Mouse (Mus musculus) duodenum, adult 2 months (tissue): ENCODE data around the gene AY358078. TPM values are rescaled to one million over a fixed set of nuclear protein-coding genes. Genes with fewer than 3 reads are reported as not detected.

ENCODE experiments used
- polyA plus RNA-seq: library from polyadenylated mRNA; depleted of rRNA; stranded (reverse); fragments of >200 nt; gene quantifications from 2 replicates; pipeline ENCODE4 v1.2.3, GENCODE M21; 2012; ENCODE audit warnings: low replicate concordance; rRNA removed

AY358078 gene
- not detected in 2 replicates for polyA plus RNA-seq

DNA sequence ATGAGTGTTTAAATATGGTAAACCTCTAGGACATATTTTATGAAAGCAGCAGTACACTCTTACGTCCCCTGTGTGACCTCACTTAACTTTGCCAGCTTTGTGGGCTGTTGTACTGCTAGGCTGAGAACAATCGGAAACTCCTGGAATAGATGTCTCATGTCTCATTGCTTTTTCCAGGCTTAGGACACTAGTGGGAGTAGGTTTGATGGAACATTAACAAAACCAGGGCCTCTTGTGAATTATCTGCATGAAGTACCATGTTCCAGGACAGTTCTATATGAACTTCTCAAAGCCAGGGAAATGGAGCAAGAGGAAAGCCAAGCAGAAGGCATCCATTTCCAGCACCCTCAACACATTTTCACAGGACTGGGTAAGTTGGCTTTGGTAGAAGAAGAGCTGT lies at the start of gene AY358078:
Gene AY358078 (plus strand): TSS at position 301 of the 400 bp plus-strand sequence.

DNA sequence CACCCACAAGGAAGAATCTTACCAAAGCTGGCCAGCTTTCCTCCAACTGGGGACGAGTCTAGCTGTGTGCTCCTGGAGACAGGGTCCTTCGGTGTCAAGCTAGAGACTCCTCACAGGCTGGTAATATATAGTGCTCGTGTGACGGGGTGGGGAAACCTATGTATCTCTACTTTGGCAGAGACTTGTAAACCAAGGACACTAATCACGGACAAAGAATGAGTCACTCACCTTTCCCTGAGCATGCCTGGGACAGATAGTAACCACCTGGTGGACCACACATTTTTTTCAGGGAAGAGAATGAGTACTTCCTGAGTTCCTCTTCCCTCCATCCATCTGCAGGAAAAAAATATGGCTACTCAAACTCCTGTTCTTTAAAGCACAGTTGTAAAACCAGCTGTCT lies 26.4 kb upstream of the AY358078 start, which contains the start of gene Ang4:
Gene Ang4 (minus strand): TSS at position 101 of the 400 bp plus-strand sequence.

DNA sequence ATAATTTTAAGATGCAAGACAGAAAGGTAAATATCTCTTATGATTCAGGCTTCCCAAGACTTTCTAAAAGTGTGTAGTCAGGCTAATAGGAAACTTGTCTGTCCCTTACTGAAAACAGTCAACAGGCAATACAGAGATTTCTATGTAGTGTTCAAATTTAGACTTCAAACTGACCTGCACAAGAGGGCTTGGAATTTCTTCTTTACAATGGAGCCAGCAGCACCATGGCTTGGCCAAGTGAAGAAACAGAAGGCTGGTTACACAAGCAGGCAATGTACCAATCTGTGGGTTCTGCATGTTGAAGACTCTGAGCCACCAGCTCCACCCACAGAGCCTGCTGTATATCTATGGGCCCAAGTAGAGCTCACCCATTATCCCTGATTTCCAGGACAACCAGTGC lies 53.6 kb downstream of the AY358078 start, which contains the start of gene Ear6:
Gene Ear6 (plus strand): TSS at position 301 of the 400 bp plus-strand sequence.

Other genes with a start within 250 kb of the AY358078 start
- gene Gm5622, start 247.3 kb upstream of the AY358078 start, polyA plus RNA-seq: not detected in 2 replicates
- gene Gm17175, start 226.0 kb upstream of the AY358078 start, polyA plus RNA-seq: not detected in 2 replicates
- not detected in 2 replicates for gene Gm17174, start 207.9 kb upstream of the AY358078 start, polyA plus RNA-seq
- gene Gm17078, start 188.7 kb upstream of the AY358078 start, polyA plus RNA-seq: not detected in 2 replicates
- not detected in 2 replicates for gene Gm4181, start 164.4 kb upstream of the AY358078 start, polyA plus RNA-seq
- not detected in 2 replicates for gene Gm17079, start 104.6 kb upstream of the AY358078 start, polyA plus RNA-seq
- not detected in 2 replicates for gene Gm5800, start 82.9 kb upstream of the AY358078 start, polyA plus RNA-seq
- gene Ang4, start 26.5 kb upstream of the AY358078 start, polyA plus RNA-seq: 36.8 and 128 TPM in 2 replicates
- not detected in 2 replicates for gene Ear6, start 53.7 kb downstream of the AY358078 start, polyA plus RNA-seq
- gene Mettl17, start 84.8 kb downstream of the AY358078 start, polyA plus RNA-seq: 27.0 and 44.2 TPM in 2 replicates
- gene Slc39a2, start 92.8 kb downstream of the AY358078 start, polyA plus RNA-seq: 0.19 and 0.39 TPM in 2 replicates
- 50.1 and 71.8 TPM in 2 replicates for gene Ndrg2, start 114.1 kb downstream of the AY358078 start, polyA plus RNA-seq
- not detected in 2 replicates for gene Tppp2, start 118.4 kb downstream of the AY358078 start, polyA plus RNA-seq
- gene Rnase13, start 122.7 kb downstream of the AY358078 start, polyA plus RNA-seq: not detected in 2 replicates
- 22.0 and 27.8 TPM in 2 replicates for gene Arhgef40, start 184.7 kb downstream of the AY358078 start, polyA plus RNA-seq
- gene Tmem253, start 215.6 kb downstream of the AY358078 start, polyA plus RNA-seq: 93.4 and 133 TPM in 2 replicates
- 69.3 and 77.5 TPM in 2 replicates for gene Zfp219, start 220.7 kb downstream of the AY358078 start, polyA plus RNA-seq
- not detected in 2 replicates for gene Olfr221, start 242.4 kb downstream of the AY358078 start, polyA plus RNA-seq